Mouse (Mus musculus) adrenal gland, postnatal 25 days (tissue): ENCODE data around the gene Rho. TPM values are rescaled to one million over a fixed set of nuclear protein-coding genes. Genes with fewer than 3 reads are reported as not detected.

Experiments
- DNase-seq: peaks from one replicate; pipeline ENCODE4 v3.0.0; 2021; ENCODE audit warnings: mixed read lengths
- total RNA-seq: library from RNA; stranded (reverse); gene quantifications from 2 replicates; pipeline ENCODE4 v1.2.3, GENCODE M21; 2021

Rho gene
- total RNA-seq, 1 experiment from 2014 or later: 0.94 TPM

DNA sequence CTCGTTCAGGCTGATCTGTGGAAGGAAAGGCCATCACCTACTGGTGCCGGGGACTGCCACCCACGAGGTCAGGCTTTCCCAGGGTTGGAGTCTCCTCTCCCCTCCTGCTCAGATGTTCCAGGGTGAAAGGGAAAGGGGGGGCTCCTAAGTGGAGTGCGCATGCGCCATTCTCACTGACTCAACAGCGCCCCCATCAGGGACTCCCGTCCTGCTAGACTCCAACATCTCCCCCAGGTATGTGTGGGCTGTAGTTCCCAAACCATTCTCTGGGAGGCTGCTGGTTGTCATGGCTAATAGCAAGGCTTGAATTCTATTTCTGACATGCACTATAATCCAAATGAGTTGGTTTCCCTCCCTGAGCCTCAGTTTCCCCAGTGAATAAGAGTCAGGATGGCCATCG, 47.0 kb downstream of the Rho start:
- no peak for DNase-seq

DNA sequence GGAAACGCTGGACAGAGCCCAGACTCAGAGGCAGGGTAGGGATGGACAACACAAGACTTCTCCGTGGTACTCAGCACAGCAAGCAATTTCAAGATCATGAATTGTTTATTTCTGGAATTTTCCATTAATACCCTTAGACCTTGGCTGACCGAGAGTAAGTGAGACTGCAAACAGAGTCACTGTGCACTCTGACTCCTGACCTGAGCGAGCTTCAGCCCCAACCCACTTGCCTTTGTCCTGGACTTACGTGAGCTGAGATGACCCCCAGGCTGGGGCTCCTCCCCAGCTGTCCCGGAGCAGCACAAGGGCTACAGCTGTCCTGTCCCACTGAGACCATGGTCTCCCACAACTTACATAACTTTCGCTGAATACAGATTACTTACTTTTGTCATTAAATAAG, 51.3 kb downstream of the Rho start:
- DNase-seq: no peak

DNA sequence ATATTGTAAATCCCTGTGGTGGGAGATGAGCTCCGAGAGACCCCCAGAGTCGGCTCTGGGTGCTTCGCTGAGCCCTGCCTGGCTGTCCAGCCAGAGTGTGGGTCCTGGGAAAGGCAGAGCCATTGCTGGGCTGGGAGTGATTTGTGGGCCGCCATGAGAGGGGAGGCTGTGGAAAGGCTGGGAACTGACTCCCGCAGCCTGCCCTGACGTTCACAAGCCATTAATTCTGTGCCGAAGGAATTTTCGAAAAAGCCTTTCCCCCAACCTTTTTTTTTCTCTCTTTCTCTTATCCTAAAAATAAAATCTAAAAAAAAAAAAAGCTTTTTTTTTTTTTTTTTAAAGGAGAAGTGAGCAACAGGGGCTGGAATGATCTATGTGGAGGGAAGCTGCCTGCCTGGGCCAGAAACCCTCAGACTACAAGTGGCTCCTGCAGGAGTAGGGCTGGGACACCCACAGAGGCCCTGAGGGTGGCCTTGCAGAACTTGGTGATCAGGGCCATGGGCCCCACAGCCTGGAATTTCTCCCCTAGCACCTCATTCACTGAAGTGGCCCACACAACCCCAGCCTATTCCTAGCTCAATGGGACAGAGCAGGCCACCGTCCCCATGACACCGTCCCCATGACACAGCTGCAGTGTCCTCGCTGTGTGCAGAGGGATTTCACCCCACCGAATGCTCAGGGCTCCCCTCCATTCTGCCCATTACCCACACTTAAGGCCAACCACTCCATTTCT, 51.9 kb downstream of the Rho start:
- DNase-seq: no peak

DNA sequence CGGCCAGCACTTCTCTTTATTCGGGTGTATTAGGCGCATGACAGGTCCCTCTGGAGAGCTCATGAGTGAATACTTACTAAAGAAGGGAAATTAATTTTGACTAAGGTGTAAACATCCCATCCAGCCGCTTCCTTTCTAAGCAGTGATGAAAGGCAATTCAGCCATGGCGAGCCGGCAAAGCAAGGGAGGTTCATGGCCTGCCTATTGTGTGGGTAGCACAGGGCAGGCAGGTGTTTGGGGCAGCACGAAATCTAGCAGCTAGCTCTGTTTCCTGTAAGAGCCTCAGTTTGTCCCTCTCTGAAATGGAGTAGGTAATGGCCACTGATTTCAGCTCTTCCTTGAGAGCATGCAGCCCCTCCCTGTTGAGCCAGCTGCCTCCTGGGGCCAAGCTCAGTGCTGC, 53.0 kb downstream of the Rho start:
- DNase-seq: no peak

DNA sequence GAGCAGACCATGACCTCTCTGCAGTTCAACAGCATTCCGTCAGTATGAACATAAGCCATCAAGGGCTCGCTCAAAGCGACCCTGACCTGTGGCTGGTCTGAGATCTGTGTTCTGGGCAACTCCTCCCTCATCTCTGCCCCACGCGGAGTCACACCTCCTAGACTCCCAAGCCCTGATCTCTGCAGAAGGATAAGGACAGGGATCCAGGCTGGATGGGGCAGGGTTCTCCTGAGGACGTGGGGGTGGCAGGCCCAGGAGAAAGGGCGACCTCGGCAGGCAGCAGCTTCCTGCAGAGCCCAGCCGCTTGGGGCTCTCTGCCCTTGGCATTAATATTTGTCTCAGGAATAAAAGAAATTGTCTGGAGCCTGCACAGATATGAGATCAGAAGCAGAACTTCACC, 54.1 kb downstream of the Rho start:
- peak; percentile 51 for DNase-seq

DNA sequence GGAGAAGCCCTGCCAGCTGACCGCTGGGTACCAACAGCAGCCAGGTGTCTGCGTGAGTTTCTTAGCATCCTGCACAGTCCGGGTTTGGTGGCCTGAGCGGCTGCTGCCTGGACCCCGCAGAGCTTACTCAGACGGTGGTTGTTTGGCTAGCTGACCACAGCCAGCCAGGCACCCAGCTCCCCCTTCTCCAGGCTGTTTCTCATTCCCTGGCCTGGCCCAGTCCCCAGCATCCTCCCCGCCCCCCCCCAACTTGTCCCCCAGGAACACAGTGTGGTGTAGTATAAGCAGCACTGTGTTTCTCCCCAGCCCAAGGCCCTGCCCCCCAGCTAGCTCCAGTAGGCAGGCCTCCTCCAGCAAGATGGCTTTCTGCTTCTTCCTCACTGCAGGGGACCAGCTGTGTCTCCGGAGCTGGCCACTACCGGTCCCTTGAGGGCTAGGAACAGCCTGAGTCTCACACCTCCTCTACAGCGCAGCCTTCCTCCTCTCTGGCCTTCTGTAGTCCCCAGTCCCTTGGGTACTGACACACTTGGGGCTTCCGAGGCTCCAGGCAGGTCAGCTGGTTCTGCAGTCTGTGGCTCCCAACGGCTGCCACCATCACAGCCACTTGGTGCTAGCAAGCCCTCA, 55.0 kb downstream of the Rho start:
- DNase-seq: no peak

DNA sequence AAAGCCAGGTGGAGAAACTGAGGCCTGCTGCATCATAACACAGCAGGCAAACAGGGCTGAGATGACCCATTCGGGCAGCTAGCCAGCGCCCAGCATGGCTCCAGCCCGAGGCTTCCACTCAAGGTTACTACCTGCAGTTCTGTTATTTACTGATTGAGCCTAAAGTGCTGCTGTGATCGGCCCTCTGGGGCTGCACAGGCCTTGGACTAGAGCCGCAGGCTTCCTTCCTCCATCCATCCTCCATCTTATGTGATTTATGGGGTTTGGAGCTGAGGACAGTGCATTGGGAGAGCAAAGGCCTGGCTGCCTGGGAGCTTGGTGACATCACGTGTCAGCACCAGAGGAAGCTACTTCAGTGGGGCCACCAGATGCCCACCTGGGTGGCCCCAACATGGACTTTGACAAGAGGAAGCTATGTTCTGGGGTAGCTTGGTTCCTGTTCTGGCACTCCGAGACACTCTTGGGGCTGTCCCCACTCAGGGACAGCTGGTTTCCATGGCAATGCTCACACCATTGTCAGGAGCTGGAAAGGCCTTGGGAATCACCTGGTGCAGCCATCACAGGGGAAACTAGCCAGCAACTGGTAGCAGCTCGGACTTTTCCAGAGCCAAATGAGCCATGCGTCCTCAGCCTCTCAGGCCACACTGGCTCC, 55.7 kb downstream of the Rho start:
- DNase-seq: peak; percentile 71

DNA sequence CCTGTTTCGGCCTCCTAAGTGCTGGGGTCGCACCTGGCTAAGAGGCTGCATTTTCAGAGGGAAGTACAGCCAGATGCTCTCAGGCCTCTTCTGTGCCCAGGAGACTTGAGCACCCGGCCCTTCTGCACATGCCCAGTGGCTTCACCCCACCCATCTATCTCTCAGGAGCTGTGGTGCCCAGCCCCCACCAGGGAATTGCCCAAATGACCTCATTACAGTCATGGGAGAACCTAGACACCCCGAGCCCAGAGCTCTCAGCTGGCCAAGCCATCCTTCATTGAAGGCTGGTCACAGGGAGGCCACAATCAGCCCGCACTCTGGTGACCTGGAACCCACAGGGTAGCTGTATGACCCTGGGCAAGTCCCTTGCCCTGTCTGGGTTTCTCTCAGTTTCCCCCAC, 57.5 kb downstream of the Rho start:
- DNase-seq: no peak

DNA sequence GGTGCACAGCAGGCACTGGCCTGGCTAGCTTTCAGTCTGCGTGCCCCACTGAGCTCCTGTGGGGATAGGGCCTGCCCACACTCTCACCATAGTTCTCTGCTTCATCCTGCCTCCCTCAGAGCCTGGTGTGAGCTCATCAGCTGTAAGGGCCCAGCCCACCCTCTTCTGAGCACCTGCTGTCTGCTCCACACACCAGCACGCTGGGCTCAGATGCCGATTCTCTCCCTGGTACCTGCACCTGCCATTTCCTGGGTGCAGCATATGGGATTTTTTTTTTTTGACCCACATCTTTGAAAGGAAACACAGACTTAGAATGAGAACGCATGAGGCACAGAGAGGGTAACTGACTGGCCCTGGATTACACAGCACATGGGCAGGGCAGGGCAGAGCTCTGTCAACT, 58.1 kb downstream of the Rho start:
- DNase-seq: no peak

Other genes starting within 250 kb of the Rho start
- not detected in 2 replicates for gene Tmem40, start 169.3 kb upstream of the Rho start, total RNA-seq
- 11.2 and 14.1 TPM in 2 replicates for gene Cand2, start 157.2 kb upstream of the Rho start, total RNA-seq
- gene Rpl32, start 123.0 kb upstream of the Rho start, total RNA-seq: 1,141 and 1,199 TPM in 2 replicates
- gene Efcab12, start 93.3 kb upstream of the Rho start, total RNA-seq: 1.9 TPM in 1 of 2 replicates, not detected in the other
- 4.0 and 4.8 TPM in 2 replicates for gene Mbd4, start 78.4 kb upstream of the Rho start, total RNA-seq
- 19.2 and 22.2 TPM in 2 replicates for gene Ift122, start 78.3 kb upstream of the Rho start, total RNA-seq
- gene H1foo, start 13.2 kb downstream of the Rho start, total RNA-seq: not detected in 2 replicates
- gene Plxnd1, start 63.3 kb downstream of the Rho start, total RNA-seq: 170 and 214 TPM in 2 replicates